Mouse (Mus musculus) hindbrain, embryonic 12.5 days (tissue): ENCODE results near the gene Ddx39. TPM values are rescaled to one million over a fixed set of nuclear protein-coding genes. Genes with fewer than 3 reads are reported as not detected.
A peak's percentile ranks its signal among the peaks of the same experiment; 100 is the strongest.

ENCODE experiments used
- ATAC-seq: fragments of 200-750 bp; cut with Nextera tagmentation; 2 replicates; pipeline ENCODE4 v1.8.0; 2017; ENCODE audit warnings: moderate TSS enrichment; ENCODE audit not compliant: low FRiP score
- H3K27ac ChIP-seq: fragments of 300-500 bp; sonication (generic); 2 replicates; pipeline ENCODE4 v1.5.1; 2016; ENCODE audit warnings: mild to moderate bottlenecking
- H3K27me3 ChIP-seq: fragments of 300-500 bp; sonication (generic); 2 replicates; pipeline ENCODE4 v1.6.1; 2016; ENCODE audit warnings: mild to moderate bottlenecking
- H3K36me3 ChIP-seq: fragments of 300-500 bp; sonication (generic); 2 replicates; pipeline ENCODE4 v1.6.1; 2016; ENCODE audit warnings: mild to moderate bottlenecking
- H3K4me1 ChIP-seq: fragments of 300-500 bp; sonication (generic); 2 replicates; pipeline ENCODE4 v1.6.1; 2016
- H3K4me2 ChIP-seq: fragments of 300-500 bp; sonication (generic); replicated peaks from 2 replicates; pipeline ENCODE4 v1.6.1; 2016; ENCODE audit warnings: mild to moderate bottlenecking
- H3K4me3 ChIP-seq: fragments of 300-500 bp; sonication (generic); 2 replicates; pipeline ENCODE4 v1.5.1; 2016; ENCODE audit warnings: mild to moderate bottlenecking
- H3K9ac ChIP-seq: fragments of 300-500 bp; sonication (generic); 2 replicates; pipeline ENCODE4 v1.6.1; 2016; ENCODE audit warnings: mild to moderate bottlenecking, moderate library complexity
- H3K9me3 ChIP-seq: fragments of 300-500 bp; sonication (generic); replicated peaks from 2 replicates; pipeline ENCODE4 v1.6.1; 2016; ENCODE audit warnings: mild to moderate bottlenecking
- WGBS: fragments of 180-500 bp; shearing (Covaris S2); methylation state at CpG from one replicate; pipeline ENCODE4 v1.1.7; 2016; 5-methylcytosine and 5-hydroxymethylcytosine counted together
- polyA plus RNA-seq: library from polyadenylated mRNA; unstranded; fragments of >200 nt; fragmentation: Nextera tagmentation; extraction: Ambion mirVana; gene quantifications from 2 replicates; pipeline ENCODE4 v1.2.1, GENCODE M21; 2016

Gene Ddx39
- polyA plus RNA-seq, 1 experiment from 2014 or later, result 135 TPM

GRCm38 (mm10) chr8:83725521-83726102, 10.6 kb downstream of the Ddx39 start:
- Histone ChIP-seq H3K27ac (no peak overlapping the region), H3K9me3 (no peaks in the 10 kb centered on the region), H3K4me2 (no peak overlapping the region), H3K9ac (no peak overlapping the region), H3K4me3 (no peak overlapping the region), H3K4me1 (no peaks in the 10 kb centered on the region), H3K36me3 (peaks cover 52% of the 10 kb centered on the region), H3K27me3 (no peaks in the 10 kb centered on the region)
- 94% methylated on average over 8 of the region's 8 CpGs for WGBS
- ATAC-seq, result no peak; the same call in 1 of the 2 replicates

DNA sequence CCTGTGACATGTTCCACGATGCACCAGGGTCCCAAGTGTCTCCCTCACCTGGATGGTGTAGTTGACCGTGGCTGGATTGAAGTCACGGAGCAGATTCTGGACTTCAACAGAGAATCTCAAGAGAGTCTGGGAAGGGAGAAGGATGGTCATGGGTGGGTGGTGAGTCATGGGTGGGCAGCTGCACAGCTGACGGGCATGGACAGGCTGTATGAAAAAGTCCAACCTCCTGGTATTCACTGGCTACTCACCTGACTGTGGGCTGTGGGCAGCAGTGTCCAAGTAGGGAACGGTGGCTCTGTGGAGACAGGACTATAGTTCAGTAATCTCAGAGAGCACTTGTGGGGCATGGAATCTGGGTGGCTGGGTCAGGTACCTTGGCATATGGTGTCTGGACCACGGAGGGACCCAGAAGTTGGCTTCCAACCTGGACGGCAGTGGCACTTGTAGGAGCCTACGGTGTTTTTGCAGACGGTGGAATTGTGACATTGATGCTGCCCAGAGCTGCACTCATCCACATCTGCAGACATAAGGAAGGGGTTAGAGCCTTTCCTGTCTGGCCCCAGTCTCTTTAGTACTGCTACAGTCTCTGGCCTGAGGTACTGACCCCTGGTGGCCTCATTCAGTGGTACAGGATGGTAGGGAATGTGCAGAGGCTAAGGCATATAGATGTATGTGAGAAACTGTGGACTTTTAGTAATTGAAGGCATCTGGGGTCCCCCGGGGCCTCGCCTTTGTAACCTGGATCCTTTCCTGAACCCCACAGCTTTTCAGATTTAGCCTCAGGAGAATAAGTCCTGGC, 14.2 kb downstream of the Ddx39 start:
- Histone ChIP-seq H3K4me3 (no peak overlapping the region), H3K27ac (no peak overlapping the region), H3K4me2 (no peak overlapping the region), H3K9me3 (no peaks in the 10 kb centered on the region), H3K27me3 (no peaks in the 10 kb centered on the region), H3K4me1 (no peaks in the 10 kb centered on the region), H3K9ac (no peak overlapping the region), H3K36me3 (peaks cover 16% of the 10 kb centered on the region)
- ATAC-seq, result no peak
- 83% methylated on average over 11 of the region's 11 CpGs for WGBS

- Histone ChIP-seq H3K9me3 (no peaks in the 10 kb centered on the region), H3K9ac (no peak overlapping the region), H3K36me3 (no peaks in the 10 kb centered on the region), H3K27me3 (no peaks in the 10 kb centered on the region; the same call in 1 of the 2 replicates), H3K4me3 (no peak overlapping the region), H3K27ac (no peak overlapping the region), H3K4me1 (no peaks in the 10 kb centered on the region), H3K4me2 (no peak overlapping the region)
- WGBS, result 75% methylated on average over 5 of the region's 5 CpGs
- ATAC-seq, result no peak
Observed at GRCm38 (mm10) chr8:83731906-83732305, 16.9 kb downstream of the Ddx39 start.

GRCm38 (mm10) chr8:83732919-83733318, 17.9 kb downstream of the Ddx39 start:
- no peak overlapping the region for H3K4me2 ChIP-seq
- 91% methylated on average over 6 of the region's 6 CpGs for WGBS
- no peak overlapping the region for H3K4me3 ChIP-seq
- H3K9ac ChIP-seq, result no peak overlapping the region
- H3K27ac ChIP-seq, result no peak overlapping the region
- H3K4me1 ChIP-seq, result peaks cover 4% of the 10 kb centered on the region; the same call in 1 of the 2 replicates
- no peak for ATAC-seq
- no peaks in the 10 kb centered on the region; the same call in 1 of the 2 replicates for H3K27me3 ChIP-seq
- 0 out of 2 replicates have a peak, but pooled peaks cover 6% of the 10 kb centered on the region for H3K9me3 ChIP-seq
- no peaks in the 10 kb centered on the region for H3K36me3 ChIP-seq

GRCm38 (mm10) chr8:83736681-83737080, 21.7 kb downstream of the Ddx39 start:
- Histone ChIP-seq H3K4me3 (no peak overlapping the region), H3K4me2 (no peak overlapping the region), H3K4me1 (peaks cover 14% of the 10 kb centered on the region), H3K27me3 (peaks cover 26% of the 10 kb centered on the region), H3K36me3 (no peaks in the 10 kb centered on the region), H3K9me3 (0 out of 2 replicates have a peak, but pooled peaks cover 6% of the 10 kb centered on the region), H3K9ac (no peak overlapping the region), H3K27ac (no peak overlapping the region)
- ATAC-seq, result no peak
- 89% methylated on average over 4 of the region's 4 CpGs for WGBS

DNA sequence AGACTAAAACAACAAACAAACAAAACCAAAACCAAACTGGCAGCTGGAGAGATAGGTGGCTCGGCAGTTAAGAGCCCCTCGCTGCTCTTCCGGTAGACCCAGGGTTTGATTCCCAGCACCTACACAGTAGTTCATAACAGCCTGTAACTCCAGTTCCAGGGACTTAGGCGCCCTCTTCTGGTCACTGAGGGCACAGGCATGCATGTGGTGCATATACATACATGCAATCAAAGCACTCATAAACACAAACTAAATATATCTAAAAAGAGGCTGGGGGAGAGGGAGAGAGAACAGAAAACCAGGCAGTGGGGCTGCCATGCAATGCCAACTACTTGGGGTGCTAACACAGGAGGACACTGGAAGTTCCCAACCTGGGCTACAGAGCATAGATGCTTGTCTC, 22.4 kb downstream of the Ddx39 start:
- Histone ChIP-seq H3K9me3 (0 out of 2 replicates have a peak, but pooled peaks cover 6% of the 10 kb centered on the region), H3K4me3 (no peak overlapping the region), H3K4me1 (peaks cover 14% of the 10 kb centered on the region), H3K27me3 (peaks cover 33% of the 10 kb centered on the region), H3K36me3 (no peaks in the 10 kb centered on the region), H3K9ac (no peak overlapping the region), H3K27ac (no peak overlapping the region), H3K4me2 (no peak overlapping the region)
- 88% methylated on average over 4 of the region's 4 CpGs for WGBS
- no peak for ATAC-seq

DNA sequence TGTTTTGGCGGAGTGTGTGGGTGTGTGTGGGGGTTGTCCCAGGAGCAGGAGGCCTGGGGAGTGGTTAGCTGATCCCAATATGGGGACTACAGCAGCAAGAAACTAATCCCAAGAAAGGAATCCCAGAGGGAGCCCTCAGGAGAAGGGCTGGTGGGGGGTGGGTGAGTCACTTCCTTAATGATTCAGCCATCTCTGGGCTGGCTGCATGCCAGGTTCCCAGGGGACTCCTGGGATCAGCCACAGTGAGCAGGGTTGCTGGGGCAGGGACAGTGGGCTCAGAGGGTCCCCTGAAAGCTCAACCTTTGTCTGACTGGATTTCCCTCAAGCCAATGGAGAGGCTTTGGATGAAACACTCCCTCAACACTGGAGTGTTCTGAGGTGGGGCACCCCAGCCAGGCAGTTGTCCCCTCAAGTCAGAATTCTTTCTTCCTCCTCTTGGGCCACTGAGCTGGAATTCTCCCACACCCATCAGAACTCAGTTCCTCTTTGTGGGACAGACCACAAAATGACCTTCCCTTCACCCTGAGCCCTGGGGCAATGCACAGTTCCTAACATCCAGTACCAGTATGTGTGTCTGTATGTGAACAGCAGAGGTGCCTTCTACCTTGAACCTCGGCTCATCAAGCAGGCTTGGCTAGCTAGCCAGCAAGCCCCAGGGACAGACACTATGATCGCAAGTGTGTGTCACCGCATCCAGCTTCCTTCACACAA, 23.0 kb downstream of the Ddx39 start:
- no peak overlapping the region for H3K4me3 ChIP-seq
- H3K27me3 ChIP-seq, result peaks cover 39% of the 10 kb centered on the region
- H3K27ac ChIP-seq, result no peak overlapping the region
- H3K4me2 ChIP-seq, result no peak overlapping the region
- H3K36me3 ChIP-seq, result no peaks in the 10 kb centered on the region
- 0 out of 2 replicates have a peak, but pooled peaks cover 6% of the 10 kb centered on the region for H3K9me3 ChIP-seq
- H3K4me1 ChIP-seq, result peaks cover 14% of the 10 kb centered on the region
- H3K9ac ChIP-seq, result no peak overlapping the region
- ATAC-seq, result no peak
- 75% methylated on average over 4 of the region's 4 CpGs for whole genome bisulfite sequencing

DNA sequence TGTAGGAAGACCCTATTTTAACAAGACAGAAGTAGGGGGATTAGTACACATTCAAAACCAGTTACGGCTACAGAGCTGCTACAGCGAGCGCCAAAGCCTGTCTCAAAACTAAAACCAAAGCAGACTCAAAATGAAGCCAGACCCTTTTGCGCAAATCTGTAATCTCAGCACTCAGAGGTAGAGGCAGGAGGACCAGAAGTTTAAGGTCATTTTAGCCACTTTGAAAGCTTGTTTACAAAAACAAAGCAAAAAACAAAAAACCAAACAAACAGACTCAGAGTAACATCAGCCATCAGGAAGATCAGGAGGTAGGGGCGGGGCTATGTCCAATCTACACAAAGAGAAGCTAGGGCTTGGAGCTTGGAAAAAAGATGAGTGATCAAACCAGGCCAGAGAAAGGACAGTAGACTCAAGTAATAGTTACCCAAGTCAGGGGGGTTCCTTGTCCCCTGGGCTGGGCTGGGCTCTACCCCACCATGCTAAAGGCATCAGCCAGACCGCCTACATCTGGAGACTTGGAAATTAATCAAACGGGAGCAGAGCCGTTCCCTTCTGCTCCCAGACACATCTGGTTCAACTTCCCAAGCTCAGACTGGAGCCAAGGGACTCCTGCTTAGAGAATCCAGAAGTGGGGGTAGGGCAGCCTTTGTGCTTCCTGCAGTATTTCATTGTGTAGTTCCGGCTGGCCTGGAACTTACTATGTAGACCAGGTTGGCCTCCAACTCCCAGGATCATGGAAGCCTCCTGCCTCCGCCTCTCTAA, 24.2 kb downstream of the Ddx39 start:
- 71% methylated on average over 10 of the region's 10 CpGs for WGBS
- H3K4me3 ChIP-seq, result no peak overlapping the region
- 0 out of 2 replicates have a peak, but pooled peaks cover 6% of the 10 kb centered on the region for H3K9me3 ChIP-seq
- H3K4me1 ChIP-seq, result peaks cover 14% of the 10 kb centered on the region
- no peak overlapping the region for H3K27ac ChIP-seq
- H3K4me2 ChIP-seq, result no peak overlapping the region
- ATAC-seq, result no peak
- no peaks in the 10 kb centered on the region for H3K36me3 ChIP-seq
- H3K9ac ChIP-seq, result no peak overlapping the region
- H3K27me3 ChIP-seq, result peaks cover 39% of the 10 kb centered on the region

DNA sequence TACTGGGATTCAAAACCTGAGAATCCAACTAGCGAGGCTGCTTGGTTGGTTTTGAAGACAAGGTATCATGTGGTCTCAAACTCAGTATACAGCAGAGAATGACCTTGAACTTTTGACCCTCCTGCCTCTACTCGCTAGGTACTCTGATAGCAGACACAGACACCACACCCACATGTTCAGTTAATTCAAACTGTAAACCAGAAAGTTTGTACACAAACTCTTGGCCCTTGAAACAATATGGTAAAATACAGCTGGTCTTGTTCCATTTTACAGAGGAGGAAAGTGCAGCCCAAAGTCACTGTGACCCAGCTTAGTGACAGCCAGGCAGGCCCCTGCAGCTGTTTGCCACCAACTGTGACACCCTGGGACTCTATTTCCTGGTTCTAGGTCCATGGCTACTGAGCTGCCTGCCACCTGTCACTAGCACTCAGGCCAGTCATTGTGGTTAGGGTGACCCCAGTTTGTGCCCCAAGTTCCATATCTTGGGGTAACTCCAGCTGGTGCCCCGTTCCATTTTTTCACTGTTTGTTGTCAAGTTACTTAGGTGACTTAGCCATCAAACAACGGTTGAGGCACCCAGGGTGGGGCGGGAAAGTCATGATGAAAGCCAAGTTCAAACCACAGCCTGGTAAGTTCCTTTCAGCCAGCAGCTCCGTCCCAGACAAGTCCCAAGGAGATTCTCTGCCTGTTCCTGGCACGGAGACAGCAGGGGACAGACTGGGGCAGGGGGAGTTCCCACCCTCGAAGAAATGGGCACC, 24.9 kb downstream of the Ddx39 start:
- peak overlapping the region; percentile 73 for H3K4me2 ChIP-seq
- no peak for ATAC-seq
- no peak overlapping the region for H3K27ac ChIP-seq
- H3K4me3 ChIP-seq, result peak overlapping the region; percentile 46; the same call in 1 of the 2 replicates
- H3K27me3 ChIP-seq, result peaks cover 39% of the 10 kb centered on the region
- 0 out of 2 replicates have a peak, but pooled peaks cover 6% of the 10 kb centered on the region for H3K9me3 ChIP-seq
- 40% methylated on average over 8 of the region's 8 CpGs for WGBS
- no peaks in the 10 kb centered on the region for H3K36me3 ChIP-seq
- H3K4me1 ChIP-seq, result peaks cover 14% of the 10 kb centered on the region
- no peak overlapping the region for H3K9ac ChIP-seq

- Histone ChIP-seq H3K4me1 (peaks cover 14% of the 10 kb centered on the region), H3K36me3 (no peaks in the 10 kb centered on the region), H3K9me3 (0 out of 2 replicates have a peak, but pooled peaks cover 6% of the 10 kb centered on the region), H3K27me3 (peaks cover 39% of the 10 kb centered on the region), H3K4me2 (peak overlapping the region; percentile 73), H3K9ac (peak overlapping the region; percentile 54), H3K4me3 (peak overlapping the region; percentile 46), H3K27ac (no peak overlapping the region)
- ATAC-seq, result no peak
- WGBS, result 21% methylated on average over 3 of the region's 3 CpGs
Observed at GRCm38 (mm10) chr8:83740586-83740975, 25.6 kb downstream of the Ddx39 start.
